Mouse (Mus musculus) embryonic facial prominence, embryonic 10.5 days (tissue): ENCODE data around the gene Psmd11. TPM values are rescaled to one million over a fixed set of nuclear protein-coding genes. Genes with fewer than 3 reads are reported as not detected.

Experiments
- DNase-seq: peaks from one replicate; pipeline ENCODE4 v3.0.0-alpha.2; 2017; ENCODE audit warnings: low spot score
- H3K27ac ChIP-seq: fragments of 300-500 bp; sonication (generic); replicated peaks from 2 replicates; pipeline ENCODE4 v1.5.1; 2016; ENCODE audit warnings: mild to moderate bottlenecking
- H3K27me3 ChIP-seq: fragments of 300-500 bp; sonication (generic); replicated peaks from 2 replicates; pipeline ENCODE4 v1.6.1; 2016; ENCODE audit warnings: low read depth, mild to moderate bottlenecking; ENCODE audit not compliant: poor library complexity, severe bottlenecking
- H3K36me3 ChIP-seq: fragments of 300-500 bp; sonication (generic); replicated peaks from 2 replicates; pipeline ENCODE4 v1.6.1; 2016; ENCODE audit warnings: mild to moderate bottlenecking, moderate library complexity
- H3K4me1 ChIP-seq: fragments of 300-500 bp; sonication (generic); 2 replicates; pipeline ENCODE4 v1.6.1; 2016
- H3K4me3 ChIP-seq: fragments of 300-500 bp; sonication (generic); 2 replicates; pipeline ENCODE4 v1.5.1; 2016; ENCODE audit warnings: mild to moderate bottlenecking, moderate library complexity
- H3K9me3 ChIP-seq: fragments of 300-500 bp; sonication (generic); 2 replicates; pipeline ENCODE4 v1.6.1; 2016; ENCODE audit warnings: mild to moderate bottlenecking
- WGBS: fragments of 180-500 bp; shearing (Covaris S2); methylation state at CpG from one replicate; pipeline ENCODE4 v1.1.7; 2016; 5-methylcytosine and 5-hydroxymethylcytosine counted together
- polyA plus RNA-seq: library from polyadenylated mRNA; unstranded; fragments of >200 nt; fragmentation: Nextera tagmentation; extraction: Ambion mirVana; gene quantifications from 2 replicates; pipeline ENCODE4 v1.2.1, GENCODE M21; 2016

The Psmd11 gene
- polyA plus RNA-seq, 1 experiment from 2014 or later, result 387 TPM

DNA sequence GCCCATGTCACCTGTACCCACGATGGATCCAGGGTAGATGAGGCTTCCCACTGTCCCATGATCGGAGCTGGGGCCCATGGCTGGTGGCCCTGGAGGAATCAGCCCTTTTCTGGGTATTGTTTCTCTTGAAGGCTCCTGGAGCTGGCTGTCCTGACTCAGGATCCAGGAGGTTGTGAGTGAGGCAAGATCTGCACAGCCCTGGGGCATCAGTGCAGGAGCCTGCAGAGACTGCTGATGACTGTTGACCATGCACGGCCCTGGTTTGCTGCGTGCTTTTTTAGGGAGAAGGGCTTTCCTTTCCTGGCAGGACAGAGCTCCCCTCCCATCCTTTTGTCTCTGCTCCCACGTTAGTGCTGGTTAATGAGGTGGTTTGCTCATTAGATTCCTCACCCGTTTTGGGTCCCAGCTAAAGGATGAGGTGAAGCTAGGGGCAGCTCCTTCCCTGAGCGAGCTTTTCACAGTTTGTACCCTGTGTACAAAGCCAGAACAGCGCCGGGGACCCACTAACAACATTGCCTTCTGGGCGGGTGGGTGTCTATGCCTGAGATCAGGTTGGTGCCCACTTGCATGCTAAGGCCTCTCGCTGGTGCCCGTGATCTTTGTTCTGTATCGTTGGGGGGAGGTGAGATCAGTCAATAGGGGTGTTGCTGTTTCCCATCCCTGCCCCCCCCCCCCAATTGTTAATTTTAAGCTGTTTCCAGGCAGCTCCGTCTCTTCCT is 50.4 kb downstream of the Psmd11 start:
- H3K9me3 ChIP-seq, result no peaks in the 10 kb centered on the region
- H3K36me3 ChIP-seq, result peaks cover 29% of the 10 kb centered on the region
- H3K27ac ChIP-seq, result 0 out of 2 replicates have a peak overlapping the region, but pooled peaks have one; percentile 35
- peaks cover 57% of the 10 kb centered on the region for H3K4me1 ChIP-seq
- H3K27me3 ChIP-seq, result peaks cover 47% of the 10 kb centered on the region
- WGBS, result 59% methylated on average over 14 of the region's 14 CpGs
- H3K4me3 ChIP-seq, result peak overlapping the region; percentile 80
- no peak for DNase-seq

- Histone ChIP-seq H3K27me3 (peaks cover 45% of the 10 kb centered on the region), H3K4me3 (peak overlapping the region; percentile 80), H3K4me1 (peaks cover 62% of the 10 kb centered on the region), H3K27ac (peak overlapping the region; percentile 35), H3K36me3 (peaks cover 24% of the 10 kb centered on the region), H3K9me3 (no peaks in the 10 kb centered on the region)
- DNase-seq, result no peak
- 74% methylated on average over 5 of the region's 5 CpGs for WGBS
These were observed 51.0 kb downstream of the Psmd11 start for GRCm38 (mm10) chr11:80479425-80479824.

- DNase-seq, result no peak
These were observed 51.8 kb downstream of the Psmd11 start for GRCm38 (mm10) chr11:80479906-80480866.

DNA sequence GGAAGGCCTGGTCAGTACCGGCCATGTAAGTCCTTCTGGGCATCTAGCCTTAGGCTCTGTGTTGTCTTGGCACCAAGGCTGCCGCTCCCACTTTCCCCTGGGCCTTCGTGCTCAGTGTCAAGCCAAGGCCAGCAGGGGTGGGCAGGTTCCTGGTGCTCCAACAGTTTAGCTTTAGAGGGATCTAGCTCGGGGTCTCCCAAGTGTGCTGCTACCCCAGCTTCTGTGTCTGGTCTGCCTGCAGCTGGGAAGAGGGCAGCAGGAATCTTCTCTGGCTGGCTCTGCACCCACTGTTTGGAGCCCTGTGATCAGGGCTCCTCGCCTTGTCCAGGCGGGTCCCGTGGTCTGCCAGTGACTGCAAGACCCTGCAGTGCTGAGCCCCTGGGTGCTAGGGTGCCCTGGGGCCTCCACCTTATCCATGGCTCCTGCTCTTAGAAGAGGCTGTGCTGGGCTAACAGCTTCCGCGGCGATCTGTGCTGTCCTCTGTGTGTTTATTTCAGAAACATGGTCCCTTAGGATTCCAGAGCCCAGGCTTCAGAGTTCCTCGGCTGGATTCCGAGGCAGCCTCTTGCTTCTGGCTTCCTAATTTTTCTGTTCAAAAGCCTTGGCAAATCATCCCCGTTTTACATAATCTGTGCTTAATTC is 53.1 kb downstream of the Psmd11 start:
- no peak for DNase-seq
- 81% methylated on average over 13 of the region's 13 CpGs for WGBS
- Histone ChIP-seq H3K4me1 (peaks cover 65% of the 10 kb centered on the region), H3K36me3 (peaks cover 17% of the 10 kb centered on the region; the same call in 1 of the 2 replicates), H3K9me3 (no peaks in the 10 kb centered on the region), H3K27ac (no peak overlapping the region), H3K27me3 (peaks cover 41% of the 10 kb centered on the region), H3K4me3 (peak overlapping the region; percentile 28; the same call in 1 of the 2 replicates)

More at GRCm38 (mm10) chr11:80479906-80480866, 51.8 kb downstream of the Psmd11 start:
- no peaks in the 10 kb centered on the region for H3K9me3 ChIP-seq
- peak overlapping the region; percentile 80 for H3K4me3 ChIP-seq
- H3K4me1 ChIP-seq, result peaks cover 66% of the 10 kb centered on the region
- WGBS, result 83% methylated on average over 31 of the region's 31 CpGs
- peaks cover 17% of the 10 kb centered on the region; the same call in 1 of the 2 replicates for H3K36me3 ChIP-seq
- peaks cover 42% of the 10 kb centered on the region for H3K27me3 ChIP-seq
- peak overlapping the region; percentile 35 for H3K27ac ChIP-seq

- peaks cover 64% of the 10 kb centered on the region for H3K4me1 ChIP-seq
- DNase-seq, result no peak
- H3K27ac ChIP-seq, result no peak overlapping the region
- peaks cover 17% of the 10 kb centered on the region; the same call in 1 of the 2 replicates for H3K36me3 ChIP-seq
- H3K4me3 ChIP-seq, result no peak overlapping the region
- 80% methylated on average over 10 of the region's 10 CpGs for WGBS
- H3K27me3 ChIP-seq, result peaks cover 41% of the 10 kb centered on the region
- H3K9me3 ChIP-seq, result no peaks in the 10 kb centered on the region
These were observed 53.9 kb downstream of the Psmd11 start for GRCm38 (mm10) chr11:80482347-80482746.

- H3K9me3 ChIP-seq, result no peaks in the 10 kb centered on the region
- H3K27ac ChIP-seq, result no peak overlapping the region
- no peak overlapping the region for H3K4me3 ChIP-seq
- no peak for DNase-seq
- peaks cover 58% of the 10 kb centered on the region for H3K4me1 ChIP-seq
- peaks cover 17% of the 10 kb centered on the region; the same call in 1 of the 2 replicates for H3K36me3 ChIP-seq
- 85% methylated on average over 7 of the region's 7 CpGs for WGBS
- H3K27me3 ChIP-seq, result peaks cover 37% of the 10 kb centered on the region
These were observed 54.5 kb downstream of the Psmd11 start for GRCm38 (mm10) chr11:80482921-80483320.

DNA sequence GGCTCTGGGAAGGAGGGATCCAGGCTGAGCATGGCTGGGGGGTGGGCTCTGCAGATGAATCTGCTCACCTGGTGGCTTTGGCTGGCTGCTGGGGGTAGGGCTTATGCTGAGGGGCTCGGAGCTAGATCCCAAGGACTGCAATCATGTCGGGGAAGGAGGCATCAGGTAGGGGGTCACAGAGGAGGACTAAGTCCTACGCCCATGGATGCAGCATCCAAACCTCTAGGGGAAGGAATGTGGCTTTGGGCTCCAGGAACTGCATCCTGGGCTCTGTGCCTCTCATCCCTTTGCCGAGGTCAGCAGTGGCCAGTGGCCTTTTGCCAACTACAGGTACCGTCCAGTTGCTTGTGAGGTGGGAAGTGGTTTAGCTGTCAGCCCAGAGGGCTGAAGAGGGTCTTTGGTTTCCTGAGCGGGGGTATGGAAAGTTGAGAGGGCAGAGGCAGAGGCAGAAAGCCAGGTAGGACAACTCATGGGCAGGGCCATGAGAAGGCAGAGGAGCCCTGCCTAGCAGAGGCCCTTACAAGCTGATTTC is 55.2 kb downstream of the Psmd11 start:
- peaks cover 56% of the 10 kb centered on the region for H3K4me1 ChIP-seq
- peaks cover 15% of the 10 kb centered on the region; the same call in 1 of the 2 replicates for H3K36me3 ChIP-seq
- no peaks in the 10 kb centered on the region for H3K9me3 ChIP-seq
- WGBS, result 73% methylated on average over 6 of the region's 6 CpGs
- no peak overlapping the region for H3K27ac ChIP-seq
- no peak for DNase-seq
- H3K27me3 ChIP-seq, result peaks cover 30% of the 10 kb centered on the region
- no peak overlapping the region for H3K4me3 ChIP-seq

GRCm38 (mm10) chr11:80484191-80484791 is 55.9 kb downstream of the Psmd11 start:
- Histone ChIP-seq H3K27me3 (peaks cover 23% of the 10 kb centered on the region), H3K4me1 (peaks cover 56% of the 10 kb centered on the region), H3K9me3 (no peaks in the 10 kb centered on the region), H3K4me3 (no peak overlapping the region), H3K27ac (no peak overlapping the region), H3K36me3 (peaks cover 9% of the 10 kb centered on the region; the same call in 1 of the 2 replicates)
- 47% methylated on average over 12 of the region's 12 CpGs for WGBS
- no peak for DNase-seq

DNA sequence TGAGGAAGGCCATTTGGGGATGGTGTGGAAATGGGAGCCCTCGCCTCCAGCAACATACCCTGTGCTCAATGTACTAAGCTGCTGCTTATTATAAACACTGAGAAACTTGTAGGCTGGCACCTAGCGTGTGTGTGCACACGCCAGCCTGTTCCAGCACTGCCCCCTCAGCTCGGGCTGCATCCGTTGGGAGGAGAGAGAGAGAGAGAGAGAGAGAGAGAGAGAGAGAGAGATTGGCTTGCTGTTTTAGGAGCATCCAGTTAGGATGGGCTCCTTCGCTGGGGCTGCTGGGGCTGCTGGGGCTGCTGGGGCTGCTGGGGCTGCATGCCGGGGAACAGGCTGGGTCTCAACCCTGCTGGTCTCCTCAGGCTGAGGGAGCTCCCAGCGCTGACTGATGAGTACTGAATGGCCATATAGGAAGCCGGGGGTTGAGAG is 56.7 kb downstream of the Psmd11 start:
- Histone ChIP-seq H3K9me3 (no peaks in the 10 kb centered on the region), H3K4me1 (peaks cover 56% of the 10 kb centered on the region), H3K27me3 (peaks cover 16% of the 10 kb centered on the region; the same call in 1 of the 2 replicates), H3K36me3 (0 out of 2 replicates have a peak, but pooled peaks cover under 1% of the 10 kb centered on the region), H3K4me3 (no peak overlapping the region), H3K27ac (no peak overlapping the region)
- WGBS, result 72% methylated on average over 9 of the region's 9 CpGs
- DNase-seq, result no peak

DNA sequence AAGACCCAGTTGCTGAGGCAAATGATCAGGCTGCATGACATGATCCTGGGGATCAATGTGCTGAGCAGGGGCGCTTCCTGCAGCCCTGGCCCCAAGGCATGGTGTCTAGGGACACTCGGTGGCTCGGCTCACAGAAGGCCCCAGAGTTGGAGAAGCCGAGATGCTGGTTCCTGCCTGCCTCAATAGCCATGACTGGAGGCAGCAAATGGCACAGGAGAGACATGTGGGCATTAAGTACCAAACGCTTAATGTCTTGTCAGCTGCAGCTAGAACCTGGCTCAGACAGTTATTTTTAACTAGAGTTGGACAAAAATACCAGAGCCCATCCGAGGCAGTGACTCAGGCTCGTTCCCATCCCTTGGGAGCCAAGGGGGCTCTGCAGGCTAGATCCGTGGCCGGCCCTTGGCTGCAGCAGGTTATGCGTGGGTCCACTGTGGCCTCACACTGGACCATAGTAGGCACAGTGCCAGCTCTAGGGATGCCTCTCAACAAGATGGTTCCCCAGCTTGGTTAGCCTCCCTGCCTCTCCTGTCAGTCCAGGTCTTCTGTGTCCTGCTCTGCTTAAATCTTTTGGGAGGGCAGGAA is 57.3 kb downstream of the Psmd11 start:
- Histone ChIP-seq H3K27ac (no peak overlapping the region), H3K4me1 (peaks cover 62% of the 10 kb centered on the region), H3K9me3 (no peaks in the 10 kb centered on the region), H3K36me3 (no peaks in the 10 kb centered on the region), H3K4me3 (no peak overlapping the region), H3K27me3 (peaks cover 16% of the 10 kb centered on the region; the same call in 1 of the 2 replicates)
- no peak for DNase-seq
- 82% methylated on average over 10 of the region's 10 CpGs for WGBS

DNA sequence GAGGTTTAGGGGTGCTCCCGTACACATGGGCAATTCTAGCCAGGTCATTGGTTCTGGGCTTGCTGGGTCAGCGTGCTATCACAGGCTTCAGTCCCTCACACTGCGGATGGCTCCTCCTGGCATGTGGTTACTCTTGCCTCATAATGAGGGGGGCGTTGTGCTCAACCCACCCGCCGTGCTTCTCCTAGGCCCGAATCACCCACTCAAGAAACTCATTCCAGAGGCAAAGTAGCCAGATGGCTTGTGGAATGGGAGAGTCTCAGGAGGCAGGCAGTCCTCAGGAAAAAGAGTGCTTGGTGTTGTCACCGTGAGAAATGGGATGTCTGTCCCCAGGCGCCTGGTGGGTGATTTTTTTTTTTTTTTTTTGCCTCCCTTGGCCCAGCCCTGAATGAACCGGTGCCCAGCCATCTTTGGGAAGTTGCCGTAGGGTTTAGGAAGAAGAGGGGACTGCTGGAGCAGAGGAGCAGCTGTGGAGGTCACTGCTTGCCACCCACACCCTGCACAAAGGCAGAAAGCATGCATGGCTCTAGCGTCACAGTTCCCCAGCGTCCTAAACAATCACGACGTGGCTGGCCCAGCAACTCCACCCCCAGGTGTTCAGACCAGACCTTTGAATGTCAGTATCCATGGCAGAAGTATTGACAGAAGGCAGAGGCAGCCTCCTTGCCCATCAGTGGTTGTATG is 59.6 kb downstream of the Psmd11 start:
- no peaks in the 10 kb centered on the region for H3K9me3 ChIP-seq
- no peaks in the 10 kb centered on the region for H3K36me3 ChIP-seq
- H3K27ac ChIP-seq, result no peak overlapping the region
- 77% methylated on average over 15 of the region's 15 CpGs for WGBS
- H3K27me3 ChIP-seq, result peaks cover 11% of the 10 kb centered on the region; the same call in 1 of the 2 replicates
- H3K4me3 ChIP-seq, result no peak overlapping the region
- DNase-seq, result no peak
- peaks cover 59% of the 10 kb centered on the region for H3K4me1 ChIP-seq
